Mouse (Mus musculus) liver, adult 2 months (tissue): Measurements from ENCODE around the gene Srcin1.

Experiments
- CTCF ChIP-seq: fragments of 200-500 bp; IDR thresholded peaks from 2 replicates; pipeline ENCODE4 v1.5.1; 2011; ENCODE audit warnings: low read depth, low read length, control low read depth
- POLR2A ChIP-seq: fragments of 200-500 bp; IDR thresholded peaks from 2 replicates; pipeline ENCODE4 v1.6.1; 2011; ENCODE audit warnings: low read length, control low read depth; ENCODE audit not compliant: insufficient read depth; ENCODE audit errors: extremely low read depth

- TF ChIP-seq POLR2A (no peak), CTCF (no peak)
Observed at GRCm38 (mm10) chr11:97520541-97520940, 55.4 kb downstream of the Srcin1 start.
